Mouse (Mus musculus) retina, postnatal 1 day (tissue): Measurements from ENCODE around the gene Glt1d1.
"Not testable (repeated sequence)": the region's sequence is repeated elsewhere in the genome, so short reads cannot be mapped to it uniquely, and the experiment has no call there.

ENCODE experiments used
- DNase-seq: peaks from one replicate; pipeline ENCODE4 v3.0.0-alpha.2; 2012

Glt1d1 gene

DNA sequence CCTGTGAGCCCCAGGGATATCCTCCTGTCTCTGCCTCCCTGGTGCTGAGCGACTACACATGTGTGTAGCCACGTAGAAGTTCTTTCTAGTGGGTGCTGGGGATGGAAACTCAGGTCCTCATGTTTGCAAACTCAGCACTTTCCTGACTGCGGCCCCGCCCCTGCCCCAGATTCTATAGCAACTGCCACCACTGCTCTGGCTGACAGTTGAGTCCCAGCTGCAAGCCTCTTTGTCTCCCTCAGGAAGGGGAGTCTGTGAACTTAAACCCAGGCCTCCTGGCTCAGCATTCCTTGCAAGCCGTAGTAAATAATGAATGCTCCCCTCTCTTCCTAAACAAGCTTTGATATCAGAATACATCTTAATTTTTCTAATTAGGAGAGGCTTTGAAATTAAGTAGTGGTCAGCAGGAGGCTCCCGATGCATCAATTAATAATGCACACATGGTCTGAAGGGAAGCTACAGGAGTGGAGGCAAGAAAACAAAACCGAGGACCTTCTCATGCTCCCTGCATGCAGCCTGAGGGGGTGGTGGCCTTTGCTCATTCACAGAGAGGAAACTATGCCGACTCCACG lies 71.6 kb downstream of the Glt1d1 start:
- peak; percentile 93 for DNase-seq

- no peak for DNase-seq
These were observed 73.2 kb downstream of the Glt1d1 start for GRCm38 (mm10) chr5:127705225-127705624.

- no peak for DNase-seq
These were observed 73.9 kb downstream of the Glt1d1 start for GRCm38 (mm10) chr5:127705976-127706375.

GRCm38 (mm10) chr5:127708143-127708542 lies 76.1 kb downstream of the Glt1d1 start:
- no peak for DNase-seq

- no peak for DNase-seq
These were observed 83.0 kb downstream of the Glt1d1 start for GRCm38 (mm10) chr5:127714783-127715704.

GRCm38 (mm10) chr5:127720591-127721379 lies 88.7 kb downstream of the Glt1d1 start:
- peak; percentile 88 for DNase-seq

DNA sequence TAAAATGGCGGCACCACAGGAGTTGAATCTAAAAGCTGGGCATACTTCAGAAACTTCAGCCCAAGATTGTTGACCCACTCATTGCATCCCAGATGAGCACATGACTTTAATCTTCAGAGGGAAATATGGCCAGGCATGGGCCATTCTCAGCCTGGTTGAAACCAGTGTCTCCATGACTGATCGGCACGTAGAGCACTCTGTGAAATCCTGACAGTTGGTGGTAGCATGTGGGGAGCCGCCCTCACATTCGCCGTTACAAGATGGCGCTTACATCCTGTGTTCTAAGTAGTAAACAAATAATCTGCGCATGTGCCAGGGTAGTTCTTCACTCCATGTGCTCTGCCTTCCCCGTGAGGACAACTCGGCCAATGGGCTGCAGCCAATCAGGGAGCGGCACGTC lies 90.1 kb downstream of the Glt1d1 start:
- DNase-seq = not testable (repeated sequence)

- DNase-seq = no peak
These were observed 98.3 kb downstream of the Glt1d1 start for GRCm38 (mm10) chr5:127730351-127730750.

DNA sequence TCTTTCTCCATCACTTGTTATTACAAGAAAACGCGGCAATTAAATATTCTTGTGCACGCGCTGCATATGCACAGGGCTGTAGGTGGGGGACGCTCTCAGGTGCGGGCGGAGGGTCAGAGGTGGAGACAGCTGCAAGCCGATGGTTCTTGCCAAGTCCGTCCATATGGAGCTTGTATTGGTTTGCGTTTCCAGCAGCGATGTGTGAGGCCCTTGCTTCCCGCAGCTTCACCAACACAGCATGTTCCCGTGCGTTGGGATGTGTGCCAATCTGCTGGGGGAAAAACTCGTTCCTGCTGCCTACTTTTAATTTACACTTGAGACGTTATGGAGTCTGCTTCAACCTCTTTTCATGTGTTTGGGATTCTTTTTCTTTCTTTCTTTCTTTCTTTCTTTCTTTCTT lies 109.3 kb downstream of the Glt1d1 start:
- DNase-seq = no peak

DNA sequence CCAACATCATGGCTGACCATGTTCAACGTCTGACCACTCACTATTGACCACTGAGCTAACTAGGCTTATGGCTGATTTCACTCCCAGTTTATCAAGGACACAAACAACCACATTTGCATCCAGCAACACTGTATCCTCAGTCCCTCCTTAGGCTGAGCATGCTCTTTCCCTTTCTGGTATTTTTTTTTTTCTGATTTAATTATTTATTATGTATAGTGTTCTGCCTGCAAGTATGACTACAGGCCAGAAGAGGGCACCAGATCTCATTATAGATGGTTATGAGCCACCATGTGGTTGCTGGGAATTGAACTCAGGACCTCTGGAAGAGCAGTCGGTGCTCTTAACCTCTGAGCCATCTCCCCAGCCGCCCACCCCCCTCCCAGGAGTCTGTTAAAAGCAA lies 117.5 kb downstream of the Glt1d1 start:
- not testable (repeated sequence) for DNase-seq

- DNase-seq = peak; percentile 96
These were observed 119.4 kb downstream of the Glt1d1 start for GRCm38 (mm10) chr5:127751262-127751975.

- peak; percentile 95 for DNase-seq
These were observed 123.5 kb downstream of the Glt1d1 start for GRCm38 (mm10) chr5:127755594-127755993.

DNA sequence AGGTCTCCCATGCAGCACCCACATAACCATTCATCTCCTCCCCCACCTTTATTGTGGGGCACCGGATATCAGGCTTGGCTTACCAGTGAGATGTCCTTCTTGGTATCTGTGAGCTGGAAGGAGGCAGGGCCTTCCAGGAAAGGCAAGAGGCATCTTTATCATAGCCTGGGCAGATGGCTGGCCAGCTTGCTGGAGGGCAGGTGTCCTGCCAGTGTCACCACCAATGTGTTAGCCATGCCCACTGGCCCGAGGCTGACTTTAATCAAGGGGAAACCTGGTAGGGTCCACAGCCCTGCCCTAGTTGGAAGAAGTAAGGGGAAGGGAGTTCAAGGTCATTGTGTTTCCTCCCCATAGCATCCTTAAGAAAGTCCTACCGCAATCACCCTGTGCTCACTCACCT lies 123.9 kb downstream of the Glt1d1 start:
- no peak for DNase-seq

DNA sequence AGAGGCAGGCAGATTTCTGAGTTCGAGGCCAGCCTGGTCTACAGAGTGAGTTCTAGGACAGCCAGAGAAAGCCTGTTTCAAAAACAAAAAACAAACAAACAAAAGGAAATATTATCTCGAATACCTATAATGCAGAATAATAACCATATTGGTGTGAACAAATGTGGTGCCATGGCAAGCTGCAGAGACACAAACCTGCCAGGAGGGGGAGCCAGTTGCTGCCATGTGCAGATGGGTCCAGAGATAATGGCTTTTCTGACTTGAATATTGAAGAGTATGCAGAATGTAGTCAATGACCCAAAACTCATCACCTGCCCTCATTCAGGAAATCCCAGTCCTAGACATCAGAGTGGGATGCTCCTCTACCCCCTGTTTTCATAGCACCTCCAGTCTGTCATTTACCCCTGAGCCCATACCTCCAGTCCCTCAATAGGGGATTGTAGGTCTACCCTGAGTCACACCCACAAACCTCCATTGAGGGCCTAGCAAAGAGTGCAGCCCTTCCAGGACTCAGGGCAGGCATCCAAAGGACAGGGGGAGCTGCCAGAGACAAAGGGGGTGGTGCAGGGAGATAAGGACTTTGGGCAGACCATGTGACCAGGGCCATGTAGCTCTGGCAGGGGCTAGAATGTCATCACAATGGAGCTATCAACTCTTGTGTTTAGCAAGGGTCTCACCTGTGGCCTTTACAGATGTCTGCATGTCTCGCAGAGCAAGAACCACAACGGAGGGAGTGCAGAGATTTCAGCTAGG lies 124.8 kb downstream of the Glt1d1 start:
- DNase-seq = peak; percentile 24

DNA sequence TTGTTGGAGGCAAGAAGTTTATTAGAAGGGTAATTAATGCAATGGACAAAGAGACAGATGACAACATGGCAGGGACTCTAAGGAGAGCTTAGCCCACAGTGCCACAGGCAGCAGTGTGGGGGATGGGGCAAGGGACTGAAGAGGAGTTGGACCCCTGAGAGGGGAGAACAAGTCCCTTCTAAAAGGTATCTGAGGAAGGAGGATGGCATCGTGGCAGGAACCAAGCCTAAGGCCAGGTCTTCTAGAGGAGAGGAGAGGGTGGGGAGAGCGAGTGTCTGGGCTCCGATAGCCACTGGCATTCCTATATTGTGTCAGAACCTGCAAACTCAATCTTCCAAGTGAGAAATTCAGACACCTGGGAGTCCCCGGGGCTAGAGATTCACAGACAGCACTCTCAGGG lies 126.5 kb downstream of the Glt1d1 start:
- no peak for DNase-seq
